Mouse (Mus musculus) liver, embryonic 14.5 days (tissue): ENCODE results near the gene Gse1. TPM values are rescaled to one million over a fixed set of nuclear protein-coding genes. Genes with fewer than 3 reads are reported as not detected.

Experiments used
- ATAC-seq: fragments of 200-750 bp; cut with Nextera tagmentation; 2 replicates; pipeline ENCODE4 v1.8.0; 2017; ENCODE audit warnings: moderate number of reproducible peaks, mild to moderate bottlenecking, moderate library complexity; ENCODE audit not compliant: insufficient read depth
- DNase-seq, 3 experiments: peaks; one replicate each; pipeline ENCODE4 v3.0.0-alpha.2; 2012 to 2013; ENCODE audit warnings: low read depth in 3 of 3, low spot score in 3 of 3
- H3K27ac ChIP-seq: fragments of 300-500 bp; sonication (generic); 2 replicates; pipeline ENCODE4 v1.5.1; 2014; ENCODE audit warnings: moderate library complexity, mild to moderate bottlenecking, control low read depth, inconsistent platforms
- H3K27me3 ChIP-seq: fragments of 300-500 bp; sonication (generic); 2 replicates; pipeline ENCODE4 v1.6.1; 2014; ENCODE audit warnings: mild to moderate bottlenecking, low read length, moderate library complexity; ENCODE audit not compliant: control insufficient read depth, insufficient read depth
- H3K36me3 ChIP-seq: fragments of 300-500 bp; sonication (generic); replicated peaks from 2 replicates; pipeline ENCODE4 v1.6.1; 2014; ENCODE audit warnings: low read depth; ENCODE audit not compliant: control insufficient read depth, insufficient read depth
- H3K4me1 ChIP-seq, 2 experiments: fragments of 200-500 bp in 1 of 2; fragments of 300-500 bp in 1 of 2; sonication (generic) in 1 of 2; replicated peaks; 2 replicates each; pipeline ENCODE4 v1.6.1; 2012 to 2014; ENCODE audit warnings: antibody characterized with exemption in 1 of 2, inconsistent platforms in 1 of 2, low read length in 1 of 2; ENCODE audit not compliant: control insufficient read depth in 2 of 2, insufficient read depth in 2 of 2
- H3K4me2 ChIP-seq: fragments of 300-500 bp; sonication (generic); 2 replicates; pipeline ENCODE4 v1.6.1; 2014; ENCODE audit warnings: low read depth, mild to moderate bottlenecking, control low read depth, moderate library complexity
- H3K4me3 ChIP-seq, 2 experiments: fragments of 200-500 bp in 1 of 2; fragments of 300-500 bp in 1 of 2; sonication (generic) in 1 of 2; 2 replicates each; pipeline ENCODE4 v1.5.1; 2012 to 2014; ENCODE audit warnings: low read depth in 2 of 2, low read length in 2 of 2, mild to moderate bottlenecking in 2 of 2, control low read depth in 1 of 2, inconsistent platforms in 1 of 2, moderate library complexity in 1 of 2; ENCODE audit not compliant: insufficient read depth in 1 of 2
- H3K9ac ChIP-seq: fragments of 300-500 bp; sonication (generic); replicated peaks from 2 replicates; pipeline ENCODE4 v1.6.1; 2014; ENCODE audit warnings: mild to moderate bottlenecking, control low read depth, moderate library complexity
- H3K9me3 ChIP-seq: fragments of 300-500 bp; sonication (generic); 2 replicates; pipeline ENCODE4 v1.6.1; 2016; ENCODE audit warnings: low read length, mixed read lengths; ENCODE audit not compliant: control insufficient read depth
- CTCF ChIP-seq: IDR thresholded peaks from 2 replicates; pipeline ENCODE4 v1.5.1; 2016; ENCODE audit warnings: antibody characterized with exemption, low read depth, control low read depth
- EP300 ChIP-seq: IDR thresholded peaks from 2 replicates; pipeline ENCODE4 v1.6.1; 2016; ENCODE audit warnings: antibody characterized with exemption, low read depth
- WGBS: fragments of 180-500 bp; shearing (Covaris S2); extraction: QIAGEN DNeasy Blood & Tissue Kit; methylation state at CpG from one replicate; pipeline ENCODE4 v1.1.7; 2014; ENCODE audit not compliant: insufficient replicate concordance; 5-methylcytosine and 5-hydroxymethylcytosine counted together
- polyA plus RNA-seq, 2 experiments: library from polyadenylated mRNA; depleted of rRNA in 1 of 2; stranded (reverse) in 1 of 2; unstranded in 1 of 2; fragments of >200 nt; fragmentation: Nextera tagmentation in 1 of 2; extraction: Ambion mirVana in 1 of 2; gene quantifications; 2 replicates each; pipeline versions ENCODE4 v1.2.1 to v1.2.3; 2012 to 2014

The Gse1 gene
- polyA plus RNA-seq, 2 experiments, result 11.4 to 14.9 TPM

DNA sequence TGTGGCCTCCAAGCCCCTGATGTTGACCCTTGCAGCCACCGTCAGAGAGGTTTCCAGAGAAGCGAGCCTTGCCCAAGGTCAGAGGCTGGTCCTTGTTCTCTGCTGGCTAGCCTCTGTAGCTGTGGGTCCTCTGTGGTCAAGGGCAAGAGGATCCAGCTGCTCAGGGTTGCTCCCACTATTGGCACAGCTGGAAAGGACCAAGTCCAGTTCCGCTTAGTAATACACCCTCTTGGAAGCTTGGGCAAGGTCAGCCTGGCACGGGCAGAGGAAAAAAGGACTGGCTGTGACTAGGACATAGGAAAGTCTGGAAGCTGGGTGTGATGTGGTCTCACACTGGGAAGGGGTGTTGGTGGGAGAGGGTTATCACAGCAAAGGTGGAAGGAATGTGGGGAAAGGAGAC, 220.9 kb downstream of the Gse1 start:
- Histone ChIP-seq H3K27me3 (peaks cover 4% of the 10 kb centered on the region), H3K27ac (no peak overlapping the region), H3K36me3 (no peaks in the 10 kb centered on the region), H3K4me3 (no peak overlapping the region), H3K4me2 (no peak overlapping the region), H3K9ac (no peak overlapping the region), H3K9me3 (no peaks in the 10 kb centered on the region), H3K4me1 (peaks cover 17 to 22% of the 10 kb centered on the region in 2 experiments)
- DNase-seq (no peak), ATAC-seq (no peak)
- no peak for TF ChIP-seq EP300
- no peak for TF ChIP-seq CTCF
- 70% methylated on average over 4 of the region's 4 CpGs for WGBS

- Histone ChIP-seq H3K9me3 (no peaks in the 10 kb centered on the region), H3K27ac (no peak overlapping the region), H3K4me2 (no peak overlapping the region), H3K27me3 (peaks cover 4% of the 10 kb centered on the region), H3K9ac (no peak overlapping the region), H3K36me3 (no peaks in the 10 kb centered on the region), H3K4me3 (no peak overlapping the region), H3K4me1 (peaks cover 22 to 27% of the 10 kb centered on the region in 2 experiments)
- DNase-seq (no peak), ATAC-seq (no peak)
- 65% methylated on average over 17 of the region's 17 CpGs for WGBS
- no peak for TF ChIP-seq CTCF
These were observed 221.4 kb downstream of the Gse1 start for GRCm38 (mm10) chr8:120449608-120450031.

- peaks cover 4% of the 10 kb centered on the region for H3K27me3 ChIP-seq
- H3K9me3 ChIP-seq, result no peaks in the 10 kb centered on the region
- no peak overlapping the region for H3K9ac ChIP-seq
- DNase-seq (no peak), ATAC-seq (no peak)
- H3K4me1 ChIP-seq, result peaks cover 39 to 45% of the 10 kb centered on the region in 2 experiments
- TF ChIP-seq EP300 (no peak), CTCF (no peak)
- H3K4me2 ChIP-seq, result no peak overlapping the region
- H3K36me3 ChIP-seq, result no peaks in the 10 kb centered on the region
- no peak overlapping the region for H3K4me3 ChIP-seq
- 69% methylated on average over 2 of the region's 2 CpGs for WGBS
- no peak overlapping the region for H3K27ac ChIP-seq
These were observed 223.9 kb downstream of the Gse1 start for GRCm38 (mm10) chr8:120452111-120452510.

- Histone ChIP-seq H3K27me3 (no peaks in the 10 kb centered on the region; the same call in 1 of the 2 replicates), H3K4me3 (no peak overlapping the region), H3K4me1 (peaks cover 39 to 49% of the 10 kb centered on the region in 2 experiments), H3K36me3 (no peaks in the 10 kb centered on the region), H3K9me3 (no peaks in the 10 kb centered on the region), H3K27ac (peak overlapping the region; percentile 24), H3K9ac (peak overlapping the region; percentile 41), H3K4me2 (peak overlapping the region; percentile 4)
- peak; percentile 30; the same call in 1 of the 2 replicates for ATAC-seq
- TF ChIP-seq EP300 (0 out of 2 replicates have a peak, but pooled peaks have one; percentile 15), CTCF (no peak)
- WGBS, result 53% methylated on average over 6 of the region's 6 CpGs
- no peak for DNase-seq
These were observed 226.1 kb downstream of the Gse1 start for GRCm38 (mm10) chr8:120454404-120454803.

DNA sequence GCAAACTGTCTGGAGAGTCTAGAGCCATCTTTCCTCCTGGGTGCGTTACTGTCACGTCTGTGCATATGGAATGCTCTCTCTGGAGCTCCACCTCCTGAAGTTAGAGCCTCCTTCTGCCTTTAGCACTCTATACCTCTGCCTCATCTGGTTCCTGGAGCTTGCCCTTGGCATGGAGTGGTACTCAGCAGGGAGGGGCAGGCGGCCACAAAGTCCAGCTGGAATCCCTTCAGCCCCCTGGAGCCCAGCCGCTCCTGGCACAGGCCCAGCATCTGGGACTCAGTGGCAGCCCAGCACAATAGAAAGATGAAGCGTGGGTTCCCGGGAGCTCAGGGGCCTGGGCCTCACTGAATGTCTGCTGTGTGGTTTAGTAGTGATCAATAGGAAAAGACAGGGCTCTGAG, 232.1 kb downstream of the Gse1 start:
- Histone ChIP-seq H3K27me3 (no peaks in the 10 kb centered on the region; the same call in 1 of the 2 replicates), H3K4me1 (peaks cover 28 to 33% of the 10 kb centered on the region in 2 experiments), H3K4me3 (no peak overlapping the region), H3K27ac (no peak overlapping the region), H3K4me2 (no peak overlapping the region), H3K36me3 (no peaks in the 10 kb centered on the region), H3K9me3 (no peaks in the 10 kb centered on the region), H3K9ac (no peak overlapping the region)
- WGBS, result 69% methylated on average over 6 of the region's 6 CpGs
- DNase-seq (no peak), ATAC-seq (no peak)
- no peak for TF ChIP-seq EP300
- TF ChIP-seq CTCF, result no peak
